Mouse (Mus musculus): ENCODE data around the gene Bnip2. TPM values are rescaled to one million over a fixed set of nuclear protein-coding genes. Genes with fewer than 3 reads are reported as not detected.

Bnip2 gene
- polyA plus RNA-seq, 1 experiment: 63.5 TPM

DNA sequence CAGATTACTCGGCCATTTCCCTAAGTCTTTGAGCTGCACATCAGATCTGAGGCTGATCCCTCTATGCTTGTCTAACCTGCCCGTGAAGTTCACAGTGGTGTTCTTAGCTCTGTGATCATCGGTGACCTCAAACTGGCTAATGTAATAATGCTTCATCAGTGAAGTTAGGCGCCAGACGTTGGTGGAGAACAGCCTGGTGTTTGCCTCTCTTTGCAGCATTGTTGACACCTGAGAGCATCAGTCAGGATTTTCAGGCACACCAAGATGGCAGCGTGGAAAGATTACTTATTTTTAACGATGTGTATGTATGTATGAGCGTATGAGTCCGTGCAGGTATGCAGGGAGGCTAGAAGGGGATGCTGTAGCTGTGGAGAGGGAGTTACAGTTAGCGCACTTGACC, 3.2 kb upstream of the Bnip2 start:
- no peak overlapping the region for H3K4me3 ChIP-seq (replicated peaks; ENCODE audit: control insufficient read depth, low read depth, low read length)
- TF ChIP-seq CTCF (IDR thresholded peaks at IDR 0.05; ENCODE audit: control insufficient read depth, insufficient read depth, low read length) (no peak), POLR2A (IDR thresholded peaks at IDR 0.05; ENCODE audit: borderline replicate concordance, control insufficient read depth, low read depth, low read length) (no peak)
- H3K4me1 ChIP-seq (ENCODE audit: control insufficient read depth, insufficient read depth, low read length): no peaks in the 10 kb centered on the region; the same call in 1 of the 2 replicates
- H3K27ac ChIP-seq (ENCODE audit: control insufficient read depth, insufficient read depth, low read depth, low read length, poor library complexity): no peak overlapping the region
- WGBS: 86% methylated on average over 10 of the region's 10 CpGs

DNA sequence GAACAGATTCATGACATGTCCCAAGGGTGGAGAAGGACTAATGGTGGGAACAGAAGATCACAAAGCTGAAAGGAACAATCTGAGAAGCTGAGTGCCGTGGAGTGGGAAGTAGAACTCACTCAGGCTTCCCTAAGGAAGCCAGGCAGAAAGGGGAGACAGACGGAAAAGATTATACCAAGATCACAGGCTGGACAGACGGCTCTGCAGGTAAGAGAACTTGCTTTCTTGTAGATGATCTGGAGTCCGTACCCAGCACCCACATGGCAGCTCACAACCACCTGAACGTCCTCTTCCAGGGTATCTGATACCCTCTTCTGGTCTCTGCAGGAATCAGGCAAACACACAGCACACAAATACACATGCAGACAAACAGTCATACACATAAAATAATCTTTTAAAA, 2.7 kb upstream of the Bnip2 start:
- WGBS: 80% methylated on average over 5 of the region's 5 CpGs
- Histone ChIP-seq H3K27ac (ENCODE audit: control insufficient read depth, insufficient read depth, low read depth, low read length, poor library complexity) (no peak overlapping the region), H3K4me3 (replicated peaks; ENCODE audit: control insufficient read depth, low read depth, low read length) (no peak overlapping the region), H3K4me1 (ENCODE audit: control insufficient read depth, insufficient read depth, low read length) (no peaks in the 10 kb centered on the region; the same call in 1 of the 2 replicates)
- TF ChIP-seq POLR2A (IDR thresholded peaks at IDR 0.05; ENCODE audit: borderline replicate concordance, control insufficient read depth, low read depth, low read length): no peak
- TF ChIP-seq CTCF (IDR thresholded peaks at IDR 0.05; ENCODE audit: control insufficient read depth, insufficient read depth, low read length): no peak

GRCm38 (mm10) chr9:69987579-69987978, 1.7 kb upstream of the Bnip2 start:
- TF ChIP-seq CTCF (IDR thresholded peaks at IDR 0.05; ENCODE audit: control insufficient read depth, insufficient read depth, low read length) (no peak), POLR2A (IDR thresholded peaks at IDR 0.05; ENCODE audit: borderline replicate concordance, control insufficient read depth, low read depth, low read length) (no peak)
- Histone ChIP-seq H3K4me1 (ENCODE audit: control insufficient read depth, insufficient read depth, low read length) (no peaks in the 10 kb centered on the region; the same call in 1 of the 2 replicates), H3K4me3 (replicated peaks; ENCODE audit: control insufficient read depth, low read depth, low read length) (no peak overlapping the region), H3K27ac (ENCODE audit: control insufficient read depth, insufficient read depth, low read depth, low read length, poor library complexity) (no peak overlapping the region)
- WGBS: 0% methylated on average over 3 of the region's 3 CpGs

DNA sequence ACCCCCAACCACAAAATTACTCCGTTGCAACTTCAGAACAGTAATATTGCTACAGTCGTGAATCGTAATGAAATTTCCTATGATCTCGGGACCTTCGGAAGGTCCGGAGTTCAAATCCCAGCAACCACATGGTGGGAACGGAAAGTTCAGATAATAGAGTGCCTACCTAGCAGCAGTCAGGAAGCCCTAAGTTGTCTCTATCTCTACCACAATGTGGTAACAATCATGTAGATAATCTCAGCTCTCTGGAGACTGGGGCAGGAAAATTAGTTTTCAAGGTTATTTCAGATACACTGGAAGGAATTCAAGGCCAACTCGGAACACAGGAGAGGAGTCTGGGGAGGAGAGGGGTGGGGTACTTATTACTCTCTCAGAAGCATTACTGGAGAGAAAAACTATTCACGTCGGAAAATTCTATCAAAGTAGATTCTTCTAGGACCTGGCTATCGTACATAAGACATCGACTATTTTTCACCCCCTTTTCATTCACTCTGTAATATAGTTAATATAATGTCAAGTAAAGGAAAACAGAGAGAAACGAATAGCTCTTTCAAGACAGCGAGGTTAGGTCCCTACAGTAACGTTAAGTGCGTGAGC, 462 bp upstream of the Bnip2 start:
- Histone ChIP-seq H3K4me1 (ENCODE audit: control insufficient read depth, insufficient read depth, low read length) (no peaks in the 10 kb centered on the region; the same call in none of the 2 replicates), H3K4me3 (replicated peaks; ENCODE audit: control insufficient read depth, low read depth, low read length) (peak overlapping the region; percentile 81), H3K27ac (ENCODE audit: control insufficient read depth, insufficient read depth, low read depth, low read length, poor library complexity) (peak overlapping the region; percentile 99)
- TF ChIP-seq CTCF (IDR thresholded peaks at IDR 0.05; ENCODE audit: control insufficient read depth, insufficient read depth, low read length): no peak
- no peak for TF ChIP-seq POLR2A (IDR thresholded peaks at IDR 0.05; ENCODE audit: borderline replicate concordance, control insufficient read depth, low read depth, low read length)
- 26% methylated on average over 16 of the region's 16 CpGs for WGBS

GRCm38 (mm10) chr9:69990346-69990745, 1.1 kb downstream of the Bnip2 start:
- no peak overlapping the region for H3K27ac ChIP-seq (ENCODE audit: control insufficient read depth, insufficient read depth, low read depth, low read length, poor library complexity)
- H3K4me3 ChIP-seq (replicated peaks; ENCODE audit: control insufficient read depth, low read depth, low read length): peak overlapping the region; percentile 33
- 8% methylated on average over 5 of the region's 5 CpGs for WGBS
- no peaks in the 10 kb centered on the region; the same call in none of the 2 replicates for H3K4me1 ChIP-seq (ENCODE audit: control insufficient read depth, insufficient read depth, low read length)
- TF ChIP-seq POLR2A (IDR thresholded peaks at IDR 0.05; ENCODE audit: borderline replicate concordance, control insufficient read depth, low read depth, low read length): no peak
- no peak for TF ChIP-seq CTCF (IDR thresholded peaks at IDR 0.05; ENCODE audit: control insufficient read depth, insufficient read depth, low read length)

DNA sequence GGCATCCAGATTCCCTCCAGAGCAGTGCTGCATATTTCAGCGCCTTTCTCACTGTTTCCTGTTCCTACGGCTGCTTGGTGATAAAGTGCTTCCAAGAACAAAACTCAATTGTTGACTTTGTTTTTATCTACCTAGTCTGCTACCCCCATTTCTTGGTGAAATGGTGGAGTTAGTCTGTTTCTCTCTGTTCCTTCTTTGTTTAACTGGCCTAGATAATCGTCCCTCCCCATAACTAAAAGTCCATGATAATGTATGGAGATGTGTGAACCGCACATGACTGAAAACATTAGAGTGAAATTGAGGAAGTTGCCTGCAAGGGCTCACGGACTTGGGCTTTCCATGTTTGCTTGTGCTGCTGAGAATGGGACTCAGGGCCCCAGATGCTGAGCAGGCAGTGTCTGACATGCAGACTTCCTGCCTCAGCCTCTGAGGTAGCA, 3.6 kb downstream of the Bnip2 start:
- TF ChIP-seq CTCF (IDR thresholded peaks at IDR 0.05; ENCODE audit: control insufficient read depth, insufficient read depth, low read length) (no peak), POLR2A (IDR thresholded peaks at IDR 0.05; ENCODE audit: borderline replicate concordance, control insufficient read depth, low read depth, low read length) (no peak)
- WGBS: 8% methylated on average over 5 of the region's 5 CpGs
- Histone ChIP-seq H3K4me1 (ENCODE audit: control insufficient read depth, insufficient read depth, low read length) (no peaks in the 10 kb centered on the region; the same call in none of the 2 replicates), H3K4me3 (replicated peaks; ENCODE audit: control insufficient read depth, low read depth, low read length) (no peak overlapping the region), H3K27ac (ENCODE audit: control insufficient read depth, insufficient read depth, low read depth, low read length, poor library complexity) (no peak overlapping the region)

- 65% methylated on average over 1 of the region's 1 CpGs for WGBS
- TF ChIP-seq CTCF (IDR thresholded peaks at IDR 0.05; ENCODE audit: control insufficient read depth, insufficient read depth, low read length): no peak
- TF ChIP-seq POLR2A (IDR thresholded peaks at IDR 0.05; ENCODE audit: borderline replicate concordance, control insufficient read depth, low read depth, low read length): no peak
- Histone ChIP-seq H3K27ac (ENCODE audit: control insufficient read depth, insufficient read depth, low read depth, low read length, poor library complexity) (no peak overlapping the region), H3K4me1 (ENCODE audit: control insufficient read depth, insufficient read depth, low read length) (no peaks in the 10 kb centered on the region; the same call in none of the 2 replicates), H3K4me3 (replicated peaks; ENCODE audit: control insufficient read depth, low read depth, low read length) (no peak overlapping the region)
These were observed 4.2 kb downstream of the Bnip2 start for GRCm38 (mm10) chr9:69993479-69993878.

DNA sequence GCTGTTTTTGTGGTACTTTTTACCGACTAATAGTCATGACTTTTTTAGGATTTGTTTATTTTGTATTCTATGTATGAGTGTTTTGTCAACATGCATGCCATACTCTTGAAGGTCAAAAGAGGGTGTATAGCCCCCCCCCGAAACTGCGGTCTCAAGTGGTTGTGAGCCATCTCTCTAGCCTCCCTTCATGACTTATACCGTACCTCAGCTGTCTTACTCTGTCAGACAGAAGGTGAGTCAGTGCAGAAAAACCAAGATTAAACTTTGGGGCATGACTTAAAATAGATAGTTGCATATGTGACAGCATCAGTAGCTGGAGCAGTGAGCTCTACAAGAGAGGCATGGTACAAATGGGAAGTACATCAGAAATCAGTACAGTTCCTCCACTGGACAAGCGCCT, 5.3 kb downstream of the Bnip2 start:
- Histone ChIP-seq H3K27ac (ENCODE audit: control insufficient read depth, insufficient read depth, low read depth, low read length, poor library complexity) (no peak overlapping the region), H3K4me1 (ENCODE audit: control insufficient read depth, insufficient read depth, low read length) (no peaks in the 10 kb centered on the region; the same call in none of the 2 replicates), H3K4me3 (replicated peaks; ENCODE audit: control insufficient read depth, low read depth, low read length) (no peak overlapping the region)
- WGBS: 83% methylated on average over 5 of the region's 5 CpGs
- no peak for TF ChIP-seq POLR2A (IDR thresholded peaks at IDR 0.05; ENCODE audit: borderline replicate concordance, control insufficient read depth, low read depth, low read length)
- TF ChIP-seq CTCF (IDR thresholded peaks at IDR 0.05; ENCODE audit: control insufficient read depth, insufficient read depth, low read length): no peak

Data from bone marrow, adult 2 months (tissue).